Comparison of ENCODE assay signal across 8 mouse cellular contexts in genomic region chr17:35673416-35674035, GRCm38 (mm10). TPM values are rescaled to one million over a fixed set of nuclear protein-coding genes. Genes with fewer than 3 reads are reported as not detected.
A peak's percentile ranks its signal among the peaks of the same experiment; 100 is the strongest.
DNase-seq lines count a peak whose midpoint lies in the region; ATAC-seq lines count a peak whose summit lies in the region.

Gtf2h4 (minus strand) TSS chr17:35673739.

- peaks cover 14% of the 10 kb centered on the region for H3K36me3 ChIP-seq in hindbrain, embryonic 13.5 days

- peak within 1 kb of the TSS; percentile 69 for H3K4me3 ChIP-seq in hindbrain, embryonic 13.5 days

- H3K27me3 ChIP-seq in hindbrain, embryonic 13.5 days, result no peaks in the 10 kb centered on the region

- DNase-seq in R1 (ENCODE audit: low read depth, low spot score), result peak; percentile 98
- DNase-seq in cerebellum, postnatal 14 days, result peak; percentile 93 to 96
- peak; percentile 82 to 85 for DNase-seq in frontal cortex, postnatal 14 days (ENCODE audit: low spot score in 2 of 2)
- peak; percentile 43 to 71 for DNase-seq in layer of hippocampus, postnatal 25 days (ENCODE audit: extremely low spot score in 1 of 2, low spot score in 1 of 2)
- peak; percentile 96 for DNase-seq in lung, postnatal 25 days (ENCODE audit: low spot score)
- peak; percentile 96 for DNase-seq in retina, embryonic 14.5 days (ENCODE audit: low spot score)
- DNase-seq in thymus, postnatal 4 days, result peak; percentile 88

- H3K9ac ChIP-seq in hindbrain, embryonic 13.5 days, result peak within 1 kb of the TSS; percentile 90

- H3K9me3 ChIP-seq in hindbrain, embryonic 13.5 days, result no peaks in the 10 kb centered on the region

- H3K4me1 ChIP-seq in hindbrain, embryonic 13.5 days (replicated peaks), result peaks cover 10% of the 10 kb centered on the region

- ATAC-seq in hindbrain, embryonic 13.5 days (ENCODE audit: low FRiP score), result peak; percentile 95

- 2% methylated on average over 23 of the region's 23 CpGs for WGBS in hindbrain, embryonic 13.5 days

- peak within 1 kb of the TSS; percentile 84 for H3K4me2 ChIP-seq in hindbrain, embryonic 13.5 days

- peak within 1 kb of the TSS; percentile 35; the same call in 1 of the 2 replicates for H3K27ac ChIP-seq in hindbrain, embryonic 13.5 days

RNA-seq across cellular contexts. Expression of gene Gtf2h4, which starts in this region (rescaled TPM):
- polyA plus RNA-seq in hindbrain, embryonic 13.5 days (2015; fragmentation: Nextera tagmentation; extraction: Ambion mirVana), result 27.6 and 29.2 TPM in 2 replicates
- total RNA-seq in layer of hippocampus, postnatal 25 days (2021), result 10 to 100 TPM; 30.2 to 33.7 TPM

Comparison
In these comparisons a context has a peak if more than half of its experiments do, and no peak if none do; other contexts are left out.
1. Peak in every context shown above with its lines: DNase-seq, ATAC-seq, H3K4me3 ChIP-seq and H3K27ac ChIP-seq.